Mouse (Mus musculus) kidney, embryonic 16.5 days (tissue): Measurements from ENCODE around the gene Slc1a3. TPM values are rescaled to one million over a fixed set of nuclear protein-coding genes. Genes with fewer than 3 reads are reported as not detected.
"Not testable (repeated sequence)": the region's sequence is repeated elsewhere in the genome, so short reads cannot be mapped to it uniquely, and the experiment has no call there.

ENCODE experiments used
- ATAC-seq: fragments of 200-750 bp; cut with Nextera tagmentation; 2 replicates; pipeline ENCODE4 v1.8.0; 2017; ENCODE audit warnings: moderate TSS enrichment; ENCODE audit not compliant: low FRiP score, low TSS enrichment
- H3K27ac ChIP-seq: fragments of 300-500 bp; sonication (generic); 2 replicates; pipeline ENCODE4 v1.5.1; 2014; ENCODE audit warnings: low read length
- H3K27me3 ChIP-seq: fragments of 300-500 bp; sonication (generic); 2 replicates; pipeline ENCODE4 v1.6.1; 2014; ENCODE audit warnings: low read length, control low read depth, mixed read lengths; ENCODE audit not compliant: insufficient read depth
- H3K36me3 ChIP-seq: fragments of 300-500 bp; sonication (generic); 2 replicates; pipeline ENCODE4 v1.6.1; 2014; ENCODE audit warnings: low read length, control low read depth, mixed read lengths; ENCODE audit not compliant: insufficient read depth
- H3K4me1 ChIP-seq: fragments of 300-500 bp; sonication (generic); 2 replicates; pipeline ENCODE4 v1.6.1; 2014; ENCODE audit warnings: low read length, control low read depth, mixed read lengths; ENCODE audit not compliant: insufficient read depth
- H3K4me2 ChIP-seq: fragments of 300-500 bp; sonication (generic); replicated peaks from 2 replicates; pipeline ENCODE4 v1.6.1; 2014; ENCODE audit warnings: low read depth, low read length
- H3K4me3 ChIP-seq: fragments of 300-500 bp; sonication (generic); 2 replicates; pipeline ENCODE4 v1.5.1; 2014; ENCODE audit warnings: mild to moderate bottlenecking, low read length
- H3K9ac ChIP-seq: fragments of 300-500 bp; sonication (generic); replicated peaks from 2 replicates; pipeline ENCODE4 v1.6.1; 2014; ENCODE audit warnings: low read length
- H3K9me3 ChIP-seq: fragments of 300-500 bp; sonication (generic); 2 replicates; pipeline ENCODE4 v1.6.1; 2016; ENCODE audit warnings: low read length, control low read depth
- WGBS: fragments of 180-500 bp; shearing (Covaris S2); extraction: QIAGEN DNeasy Blood & Tissue Kit; methylation state at CpG from one replicate; pipeline ENCODE4 v1.1.7; 2014; 5-methylcytosine and 5-hydroxymethylcytosine counted together
- polyA plus RNA-seq: library from polyadenylated mRNA; unstranded; fragments of >200 nt; fragmentation: Nextera tagmentation; extraction: Ambion mirVana; gene quantifications from 2 replicates; pipeline ENCODE4 v1.2.1, GENCODE M21; 2015

The Slc1a3 gene
- polyA plus RNA-seq, 1 experiment from 2014 or later, result 14.6 TPM

DNA sequence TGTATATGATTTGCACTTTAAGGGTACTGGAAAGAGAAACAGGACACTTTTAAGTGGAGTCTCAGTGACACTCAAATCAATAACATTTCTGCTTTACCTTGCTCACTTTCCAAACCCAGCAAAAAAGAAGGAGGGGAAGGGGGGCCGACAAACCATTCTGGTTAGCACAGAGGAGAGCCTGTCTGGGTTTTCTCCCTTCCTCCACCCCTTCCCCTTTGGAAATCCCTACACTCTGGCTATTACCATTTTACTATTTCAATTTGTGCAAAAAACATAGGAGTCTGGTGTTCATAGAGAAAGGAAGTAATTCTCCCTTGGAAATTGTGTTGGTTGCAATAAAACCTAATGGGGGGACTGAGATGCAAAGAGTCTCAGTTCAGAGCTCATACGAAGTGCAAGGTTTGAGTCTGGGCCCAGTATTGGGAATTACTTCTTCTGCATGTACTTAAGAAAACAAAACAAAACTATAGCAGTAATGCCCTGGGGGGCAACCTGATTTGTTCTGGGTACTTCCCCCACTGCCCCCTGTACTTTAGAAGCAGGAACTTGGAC, 1.9 kb upstream of the Slc1a3 start:
- no peaks in the 10 kb centered on the region for H3K27me3 ChIP-seq
- ATAC-seq, result no peak
- H3K4me3 ChIP-seq, result no peak overlapping the region
- peaks cover 14% of the 10 kb centered on the region; the same call in 1 of the 2 replicates for H3K4me1 ChIP-seq
- H3K9ac ChIP-seq, result no peak overlapping the region
- no peak overlapping the region for H3K27ac ChIP-seq
- no peaks in the 10 kb centered on the region for H3K36me3 ChIP-seq
- 76% methylated on average over 2 of the region's 2 CpGs for WGBS
- no peak overlapping the region for H3K4me2 ChIP-seq
- H3K9me3 ChIP-seq, result no peaks in the 10 kb centered on the region

DNA sequence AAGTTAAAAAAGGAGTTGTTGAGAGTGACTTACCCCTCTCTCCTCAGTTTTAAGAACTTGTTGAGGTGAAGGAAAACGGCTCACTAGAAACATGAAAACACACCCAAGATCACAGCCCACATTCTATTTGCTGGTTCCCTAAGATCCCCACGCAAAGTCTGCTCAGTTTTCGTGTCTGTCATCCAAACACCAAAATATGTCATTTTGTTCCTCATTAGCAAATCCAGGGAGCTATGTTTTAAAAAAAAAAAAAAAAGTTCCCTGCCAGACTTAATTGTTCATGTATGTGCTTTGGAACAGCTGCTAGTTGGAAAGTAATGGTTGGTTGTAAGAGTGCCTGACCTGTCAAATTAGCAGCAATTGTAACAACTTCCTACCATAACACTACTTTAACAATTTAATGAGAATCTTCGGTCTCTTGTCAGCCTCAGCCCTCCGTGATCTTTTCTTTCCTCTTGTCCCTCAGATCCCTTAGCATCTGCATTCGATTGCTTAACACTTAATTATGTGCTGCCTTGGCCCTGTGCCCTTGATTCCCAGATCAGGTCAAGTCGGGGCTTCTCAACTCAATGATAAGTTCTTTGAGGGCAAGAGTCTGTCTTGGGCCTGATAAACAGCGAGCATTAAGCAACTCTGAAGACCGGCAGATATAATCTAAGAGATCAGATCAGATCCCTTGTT, 1.2 kb upstream of the Slc1a3 start:
- no peaks in the 10 kb centered on the region for H3K9me3 ChIP-seq
- H3K9ac ChIP-seq, result no peak overlapping the region
- no peaks in the 10 kb centered on the region for H3K36me3 ChIP-seq
- no peak overlapping the region for H3K27ac ChIP-seq
- peaks cover 12% of the 10 kb centered on the region; the same call in 1 of the 2 replicates for H3K4me1 ChIP-seq
- no peak for ATAC-seq
- no peak overlapping the region for H3K4me3 ChIP-seq
- H3K27me3 ChIP-seq, result no peaks in the 10 kb centered on the region
- WGBS, result 66% methylated on average over 9 of the region's 9 CpGs
- H3K4me2 ChIP-seq, result no peak overlapping the region

DNA sequence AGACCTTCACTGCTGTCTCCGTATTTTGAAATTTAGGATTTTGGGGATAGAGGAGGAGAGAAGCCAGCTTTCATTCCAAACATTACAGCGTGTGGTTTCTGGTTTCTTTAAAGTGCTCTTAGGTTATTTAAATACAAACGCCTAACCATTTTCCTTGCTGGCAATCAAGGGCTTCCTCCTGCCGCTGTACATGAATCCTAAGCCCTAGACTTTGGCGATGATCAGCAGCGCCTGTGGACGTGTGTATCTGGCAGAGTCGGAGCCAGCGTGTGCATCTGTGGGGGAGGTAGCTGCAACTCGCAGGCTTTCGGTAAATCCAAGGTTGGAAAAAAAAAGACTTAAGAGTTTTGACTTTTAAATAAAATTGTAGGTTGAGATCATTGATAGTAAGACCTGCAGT, 986 bp downstream of the Slc1a3 start:
- H3K9me3 ChIP-seq, result no peaks in the 10 kb centered on the region
- peak overlapping the region; percentile 58 for H3K4me2 ChIP-seq
- 2% methylated on average over 11 of the region's 11 CpGs for WGBS
- no peak overlapping the region for H3K27ac ChIP-seq
- H3K9ac ChIP-seq, result peak overlapping the region; percentile 55
- H3K36me3 ChIP-seq, result no peaks in the 10 kb centered on the region
- no peaks in the 10 kb centered on the region for H3K27me3 ChIP-seq
- H3K4me1 ChIP-seq, result peaks cover 6% of the 10 kb centered on the region; the same call in 1 of the 2 replicates
- ATAC-seq, result no peak; the same call in 1 of the 2 replicates
- H3K4me3 ChIP-seq, result peak overlapping the region; percentile 63

DNA sequence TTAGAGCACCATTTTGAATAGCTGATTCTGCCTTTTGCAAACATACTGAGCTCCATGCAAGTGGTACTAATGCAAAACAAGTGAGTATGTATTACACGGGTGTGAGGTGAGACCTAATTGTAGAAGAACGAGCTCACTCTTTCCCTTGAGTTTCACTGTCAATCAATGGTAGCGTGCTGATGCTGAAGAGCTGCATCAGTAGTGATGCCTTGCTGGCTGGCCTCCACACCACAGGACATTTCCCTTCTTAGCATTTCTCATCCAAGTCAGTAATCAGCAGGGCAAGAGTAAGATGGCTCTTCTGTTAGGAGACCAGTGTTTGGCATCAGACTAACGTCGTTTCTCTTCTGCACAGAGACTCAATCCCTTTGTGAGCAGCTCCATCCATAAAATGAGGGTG, 4.0 kb downstream of the Slc1a3 start:
- Histone ChIP-seq H3K27ac (no peak overlapping the region), H3K36me3 (no peaks in the 10 kb centered on the region), H3K9me3 (no peaks in the 10 kb centered on the region), H3K27me3 (no peaks in the 10 kb centered on the region), H3K9ac (no peak overlapping the region), H3K4me3 (no peak overlapping the region), H3K4me2 (no peak overlapping the region), H3K4me1 (peaks cover 6% of the 10 kb centered on the region; the same call in 1 of the 2 replicates)
- ATAC-seq, result no peak
- WGBS, result 85% methylated on average over 5 of the region's 5 CpGs

DNA sequence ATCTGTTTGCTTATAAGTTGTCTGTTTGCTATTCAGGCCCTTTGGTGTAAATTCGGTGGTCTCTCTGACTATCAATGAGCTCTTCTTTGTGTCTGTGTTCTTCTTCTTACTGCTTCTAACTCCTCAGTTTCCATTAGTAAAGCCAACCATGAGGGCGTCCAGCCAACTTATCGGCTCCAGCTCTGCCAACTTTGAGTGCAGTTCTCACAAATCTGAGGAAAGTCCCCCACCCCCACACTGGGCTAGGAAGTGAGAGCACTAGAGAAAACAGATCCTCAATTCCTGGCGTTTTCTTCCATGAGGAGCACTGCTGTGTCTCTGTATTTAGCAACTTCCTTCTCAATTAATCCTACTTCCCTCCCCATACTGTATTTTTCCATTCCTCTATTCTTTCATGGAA, 4.4 kb downstream of the Slc1a3 start:
- no peak overlapping the region for H3K4me2 ChIP-seq
- no peak overlapping the region for H3K27ac ChIP-seq
- peaks cover 6% of the 10 kb centered on the region; the same call in 1 of the 2 replicates for H3K4me1 ChIP-seq
- 84% methylated on average over 4 of the region's 4 CpGs for WGBS
- H3K27me3 ChIP-seq, result no peaks in the 10 kb centered on the region
- ATAC-seq, result no peak
- no peaks in the 10 kb centered on the region for H3K36me3 ChIP-seq
- H3K4me3 ChIP-seq, result no peak overlapping the region
- no peaks in the 10 kb centered on the region for H3K9me3 ChIP-seq
- H3K9ac ChIP-seq, result no peak overlapping the region

DNA sequence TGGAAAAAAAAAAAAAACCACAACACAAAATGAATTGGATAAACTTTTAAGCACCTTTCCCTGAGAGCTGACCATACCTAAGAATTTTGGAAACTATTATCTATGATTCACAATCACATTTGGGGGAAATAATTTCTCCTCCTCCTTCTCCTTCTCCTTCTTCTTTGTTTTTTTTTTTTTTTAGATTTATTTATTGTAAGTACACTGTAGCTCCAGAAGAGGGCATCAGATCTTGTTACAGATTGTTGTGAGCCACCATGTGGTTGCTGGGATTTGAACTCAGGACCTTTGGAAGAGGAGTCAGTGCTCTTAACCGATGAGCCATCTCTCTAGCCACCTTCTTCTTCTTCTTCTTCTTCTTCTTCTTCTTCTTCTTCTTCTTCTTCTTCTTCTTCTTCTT, 5.0 kb downstream of the Slc1a3 start:
- H3K4me3 ChIP-seq, H3K27ac ChIP-seq, H3K27me3 ChIP-seq, ATAC-seq, H3K4me1 ChIP-seq, H3K9me3 ChIP-seq, H3K4me2 ChIP-seq, H3K9ac ChIP-seq, H3K36me3 ChIP-seq: not testable (repeated sequence)
- 100% methylated on average over 1 of the region's 1 CpGs for WGBS

DNA sequence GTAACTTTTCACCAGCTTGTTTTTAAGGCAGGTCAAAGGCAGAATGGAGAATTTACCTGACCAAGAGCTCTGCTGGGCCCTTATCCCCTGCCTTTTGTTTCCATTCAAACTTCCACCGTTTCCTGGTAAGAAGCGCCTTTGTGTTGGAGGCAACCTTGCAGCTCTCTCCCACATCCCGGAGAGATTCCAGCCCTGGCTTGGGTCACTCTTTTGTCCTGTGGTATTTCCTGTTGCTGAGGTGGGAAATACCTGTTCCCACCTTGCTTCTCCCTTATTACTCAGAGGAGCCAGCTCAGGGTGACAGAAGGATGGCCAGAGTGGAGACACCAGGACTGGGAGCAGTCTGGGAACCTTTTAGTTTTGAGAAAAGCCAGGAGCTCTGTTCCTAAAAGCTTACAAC, 12.6 kb downstream of the Slc1a3 start:
- Histone ChIP-seq H3K4me3 (no peak overlapping the region), H3K4me1 (no peaks in the 10 kb centered on the region), H3K9ac (no peak overlapping the region), H3K4me2 (no peak overlapping the region), H3K36me3 (no peaks in the 10 kb centered on the region), H3K9me3 (no peaks in the 10 kb centered on the region), H3K27me3 (no peaks in the 10 kb centered on the region), H3K27ac (no peak overlapping the region)
- ATAC-seq, result no peak
- WGBS, result 62% methylated on average over 3 of the region's 3 CpGs

DNA sequence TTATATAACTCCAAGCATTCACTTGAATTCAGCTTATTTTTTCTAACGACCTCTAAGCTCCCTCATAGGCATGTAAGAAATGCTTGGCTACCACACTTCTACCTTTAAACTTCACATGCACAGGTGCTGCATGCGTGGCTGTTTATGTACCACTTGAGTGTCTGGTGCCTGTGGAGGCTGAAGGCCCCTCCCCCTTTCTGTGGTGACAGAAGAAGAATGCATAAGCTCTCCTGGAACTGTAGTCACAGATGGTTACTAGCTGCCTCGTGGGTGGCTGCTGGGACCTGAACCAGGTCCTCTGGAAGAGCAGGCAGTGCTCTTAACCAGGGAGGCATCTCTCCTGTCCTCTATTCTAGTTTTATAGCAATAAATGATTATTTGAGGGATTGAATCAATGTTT, 13.1 kb downstream of the Slc1a3 start:
- Histone ChIP-seq H3K9ac (no peak overlapping the region), H3K4me2 (no peak overlapping the region), H3K4me3 (no peak overlapping the region), H3K9me3 (no peaks in the 10 kb centered on the region), H3K36me3 (no peaks in the 10 kb centered on the region), H3K27me3 (no peaks in the 10 kb centered on the region), H3K27ac (no peak overlapping the region), H3K4me1 (no peaks in the 10 kb centered on the region)
- WGBS, result 59% methylated on average over 3 of the region's 3 CpGs
- no peak for ATAC-seq

DNA sequence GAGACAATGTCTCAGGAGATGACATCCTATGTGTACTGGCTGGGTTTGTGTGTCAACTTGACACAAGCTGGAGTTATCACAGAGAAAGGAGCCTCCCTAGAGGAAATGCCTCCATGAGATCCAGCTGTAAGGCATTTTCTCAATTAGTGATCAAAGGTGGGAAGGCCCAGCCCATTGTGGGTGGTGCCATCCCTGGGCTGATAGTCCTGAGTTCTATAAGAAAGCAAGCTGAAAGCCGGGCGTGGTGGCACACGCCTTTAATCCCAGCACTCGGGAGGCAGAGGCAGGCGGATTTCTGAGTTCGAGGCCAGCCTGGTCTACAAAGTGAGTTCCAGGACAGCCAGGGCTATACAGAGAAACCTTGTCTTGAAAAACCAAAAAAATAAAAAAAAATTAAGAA, 20.4 kb downstream of the Slc1a3 start:
- WGBS, result 97% methylated on average over 6 of the region's 6 CpGs
- not testable (repeated sequence) for H3K4me1 ChIP-seq, H3K4me2 ChIP-seq, H3K9ac ChIP-seq, H3K9me3 ChIP-seq, H3K36me3 ChIP-seq, ATAC-seq, H3K4me3 ChIP-seq, H3K27ac ChIP-seq, H3K27me3 ChIP-seq

DNA sequence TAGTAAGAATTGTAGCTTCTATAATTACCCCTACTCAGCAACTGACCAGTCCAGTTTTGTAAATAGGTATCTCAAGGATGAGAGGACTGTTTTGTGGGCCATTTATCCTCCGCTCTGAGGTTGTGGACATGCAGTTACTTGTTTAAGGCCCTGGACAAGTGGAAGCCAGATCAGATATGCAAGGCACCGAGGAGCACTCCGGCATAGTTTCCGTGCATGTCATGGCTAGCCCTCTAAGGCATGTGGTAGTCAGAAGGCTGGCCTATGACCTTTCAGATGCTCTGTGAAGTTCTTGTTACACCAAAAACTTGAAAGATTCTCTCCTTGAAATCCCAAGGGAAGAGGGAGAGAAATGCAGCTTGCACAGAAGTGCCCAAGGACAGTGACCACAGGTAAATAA, 23.7 kb downstream of the Slc1a3 start:
- Histone ChIP-seq H3K27ac (no peak overlapping the region), H3K9ac (no peak overlapping the region), H3K4me1 (no peaks in the 10 kb centered on the region), H3K9me3 (no peaks in the 10 kb centered on the region), H3K27me3 (no peaks in the 10 kb centered on the region), H3K36me3 (no peaks in the 10 kb centered on the region), H3K4me2 (no peak overlapping the region), H3K4me3 (no peak overlapping the region)
- 86% methylated on average over 4 of the region's 4 CpGs for WGBS
- no peak for ATAC-seq
